Mouse (Mus musculus) intestine, embryonic 16.5 days (tissue): Measurements from ENCODE around the gene Surf6. TPM values are rescaled to one million over a fixed set of nuclear protein-coding genes. Genes with fewer than 3 reads are reported as not detected.

ENCODE experiments used
- ATAC-seq: fragments of 200-750 bp; cut with Nextera tagmentation; 2 replicates; pipeline ENCODE4 v1.8.0; 2017; ENCODE audit warnings: moderate TSS enrichment, moderate library complexity
- H3K27ac ChIP-seq: fragments of 300-500 bp; sonication (generic); 2 replicates; pipeline ENCODE4 v1.5.1; 2014; ENCODE audit warnings: mild to moderate bottlenecking, low read length
- H3K27me3 ChIP-seq: fragments of 300-500 bp; sonication (generic); replicated peaks from 2 replicates; pipeline ENCODE4 v1.6.1; 2014; ENCODE audit warnings: low read length, control low read depth, mixed read lengths; ENCODE audit not compliant: control insufficient read depth, insufficient read depth
- H3K36me3 ChIP-seq: fragments of 300-500 bp; sonication (generic); 2 replicates; pipeline ENCODE4 v1.6.1; 2014; ENCODE audit warnings: low read length, control low read depth; ENCODE audit not compliant: control insufficient read depth, insufficient read depth
- H3K4me1 ChIP-seq: fragments of 300-500 bp; sonication (generic); 2 replicates; pipeline ENCODE4 v1.6.1; 2014; ENCODE audit warnings: low read length, control low read depth, mixed read lengths; ENCODE audit not compliant: control insufficient read depth, insufficient read depth
- H3K4me2 ChIP-seq: fragments of 300-500 bp; sonication (generic); 2 replicates; pipeline ENCODE4 v1.6.1; 2014; ENCODE audit warnings: low read depth, low read length, control low read depth
- H3K4me3 ChIP-seq: fragments of 300-500 bp; sonication (generic); 2 replicates; pipeline ENCODE4 v1.5.1; 2014; ENCODE audit warnings: mild to moderate bottlenecking, low read length
- H3K9ac ChIP-seq: fragments of 300-500 bp; sonication (generic); 2 replicates; pipeline ENCODE4 v1.6.1; 2014; ENCODE audit warnings: low read depth, low read length
- H3K9me3 ChIP-seq: fragments of 300-500 bp; sonication (generic); 2 replicates; pipeline ENCODE4 v1.6.1; 2016; ENCODE audit warnings: low read length, control low read depth; ENCODE audit not compliant: control insufficient read depth
- WGBS: fragments of 180-500 bp; shearing (Covaris S2); extraction: QIAGEN DNeasy Blood & Tissue Kit; methylation state at CpG from one replicate; pipeline ENCODE4 v1.1.7; 2014; 5-methylcytosine and 5-hydroxymethylcytosine counted together
- polyA plus RNA-seq: library from polyadenylated mRNA; unstranded; fragments of >200 nt; fragmentation: Nextera tagmentation; extraction: Ambion mirVana; gene quantifications from 2 replicates; pipeline ENCODE4 v1.2.1, GENCODE M21; 2015

Surf6 gene
- polyA plus RNA-seq, 1 experiment from 2014 or later, result 23.3 TPM

- Histone ChIP-seq H3K9me3 (no peaks in the 10 kb centered on the region), H3K36me3 (no peaks in the 10 kb centered on the region), H3K4me3 (no peak within 1 kb of the TSS), H3K27ac (no peak within 1 kb of the TSS), H3K4me1 (no peaks in the 10 kb centered on the region), H3K27me3 (no peaks in the 10 kb centered on the region), H3K4me2 (no peak within 1 kb of the TSS), H3K9ac (no peak within 1 kb of the TSS)
- 61% methylated on average over 3 of the region's 3 CpGs for WGBS
- no peak for ATAC-seq
Observed at GRCm38 (mm10) chr2:26864879-26865278, 37.8 kb downstream of the Surf6 start, which contains the start of gene Abo. TSS of gene Abo (minus strand) at chr2:26864979.

- no peak for ATAC-seq
- no peak overlapping the region for H3K4me2 ChIP-seq
- H3K9me3 ChIP-seq, result no peaks in the 10 kb centered on the region
- H3K9ac ChIP-seq, result no peak overlapping the region
- H3K27ac ChIP-seq, result no peak overlapping the region
- no peaks in the 10 kb centered on the region for H3K27me3 ChIP-seq
- H3K4me3 ChIP-seq, result no peak overlapping the region
- WGBS, result 70% methylated on average over 3 of the region's 3 CpGs
- no peaks in the 10 kb centered on the region for H3K4me1 ChIP-seq
- no peaks in the 10 kb centered on the region for H3K36me3 ChIP-seq
Observed at GRCm38 (mm10) chr2:26862856-26863255, 39.8 kb downstream of the Surf6 start.

DNA sequence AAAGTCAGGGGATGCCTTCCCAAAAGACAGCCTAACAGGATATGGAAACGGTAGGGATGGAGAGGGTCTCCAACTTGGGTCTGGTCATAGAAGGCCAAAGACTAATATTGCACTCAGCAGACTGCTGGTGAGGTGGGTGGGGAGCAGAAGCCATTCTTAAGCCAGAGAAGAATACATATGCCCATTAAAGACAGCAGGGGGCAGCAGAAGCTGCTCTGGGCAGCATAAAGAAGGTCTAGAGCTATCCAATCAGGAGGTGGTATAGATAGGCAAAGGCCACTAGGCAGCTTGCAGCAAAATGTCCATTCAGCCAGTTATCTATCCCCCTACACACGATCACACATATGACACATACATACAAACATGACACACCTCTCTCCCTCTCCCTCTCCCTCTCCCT, 55.0 kb downstream of the Surf6 start:
- H3K9me3 ChIP-seq, result no peaks in the 10 kb centered on the region
- H3K27ac ChIP-seq, result no peak overlapping the region
- 52% methylated on average over 2 of the region's 2 CpGs for WGBS
- no peaks in the 10 kb centered on the region for H3K4me1 ChIP-seq
- H3K36me3 ChIP-seq, result no peaks in the 10 kb centered on the region
- H3K4me3 ChIP-seq, result no peak overlapping the region
- H3K27me3 ChIP-seq, result no peaks in the 10 kb centered on the region
- no peak for ATAC-seq
- H3K9ac ChIP-seq, result no peak overlapping the region
- H3K4me2 ChIP-seq, result no peak overlapping the region

Other genes starting within 250 kb of the Surf6 start
- not detected in 2 replicates for gene Lcn4, start 231.6 kb downstream of the Surf6 start, polyA plus RNA-seq
- gene Abo, start 37.9 kb downstream of the Surf6 start, polyA plus RNA-seq, result 0.21 TPM in 1 of 2 replicates, not detected in the other
- gene Med22, start 7.8 kb upstream of the Surf6 start, polyA plus RNA-seq, result 36.1 and 39.4 TPM in 2 replicates
- 575 and 620 TPM in 2 replicates for gene Rpl7a, start 7.9 kb upstream of the Surf6 start, polyA plus RNA-seq
- 41.9 and 45.9 TPM in 2 replicates for gene Surf2, start 13.5 kb upstream of the Surf6 start, polyA plus RNA-seq
- gene Surf1, start 13.7 kb upstream of the Surf6 start, polyA plus RNA-seq, result 76.1 and 83.5 TPM in 2 replicates
- gene Surf4, start 31.0 kb upstream of the Surf6 start, polyA plus RNA-seq, result 269 and 299 TPM in 2 replicates
- 0.06 TPM in 1 of 2 replicates, not detected in the other for gene Stkld1, start 31.2 kb upstream of the Surf6 start, polyA plus RNA-seq
- gene Rexo4, start 61.5 kb upstream of the Surf6 start, polyA plus RNA-seq, result 46.8 and 47.7 TPM in 2 replicates
- 0.33 and 0.34 TPM in 2 replicates for gene Adamts13, start 70.5 kb upstream of the Surf6 start, polyA plus RNA-seq
- gene Cacfd1, start 107.0 kb upstream of the Surf6 start, polyA plus RNA-seq, result 52.9 and 54.3 TPM in 2 replicates
- gene Slc2a6, start 125.1 kb upstream of the Surf6 start, polyA plus RNA-seq, result 0.84 and 1.0 TPM in 2 replicates
- gene Mymk, start 169.3 kb upstream of the Surf6 start, polyA plus RNA-seq, result 0.12 and 0.22 TPM in 2 replicates
- gene Adamtsl2, start 176.5 kb upstream of the Surf6 start, polyA plus RNA-seq, result 1.7 and 2.1 TPM in 2 replicates
- gene Fam163b, start 239.6 kb upstream of the Surf6 start, polyA plus RNA-seq, result 0.11 and 0.16 TPM in 2 replicates